Mouse (Mus musculus) erythroblast, embryonic 14.5 days (primary cell): ENCODE results near the gene Eif5b. TPM values are rescaled to one million over a fixed set of nuclear protein-coding genes. Genes with fewer than 3 reads are reported as not detected.
A peak's percentile ranks its signal among the peaks of the same experiment; 100 is the strongest.

Source experiments
- H3K27me3 ChIP-seq: 2 replicates; pipeline ENCODE4 v1.6.1; 2012; ENCODE audit warnings: inconsistent platforms; ENCODE audit not compliant: control insufficient read depth
- H3K36me3 ChIP-seq: 2 replicates; pipeline ENCODE4 v1.6.1; 2012; ENCODE audit warnings: mild to moderate bottlenecking, inconsistent platforms; ENCODE audit not compliant: control insufficient read depth
- H3K4me1 ChIP-seq: 2 replicates; pipeline ENCODE4 v1.6.1; 2012; ENCODE audit warnings: inconsistent platforms; ENCODE audit not compliant: control insufficient read depth
- H3K4me3 ChIP-seq: replicated peaks from 2 replicates; pipeline ENCODE3; 2012; ENCODE audit warnings: moderate library complexity, mild to moderate bottlenecking, inconsistent platforms
- H3K9me3 ChIP-seq: 2 replicates; pipeline ENCODE4 v1.6.1; 2012; ENCODE audit warnings: low read length, inconsistent platforms, mixed read lengths; ENCODE audit not compliant: control insufficient read depth
- GATA1 ChIP-seq: IDR thresholded peaks from 2 replicates; pipeline ENCODE4 v1.6.1; 2012; ENCODE audit warnings: low read length, inconsistent platforms, mixed read lengths
- TAL1 ChIP-seq: IDR thresholded peaks from 3 replicates; pipeline ENCODE4 v1.6.1; 2012; ENCODE audit warnings: low read length, inconsistent platforms, mixed read lengths
- polyA plus RNA-seq: library from polyadenylated mRNA; stranded (reverse); fragments of >175 nt; gene quantifications from 2 replicates; pipeline ENCODE4 v1.2.3, GENCODE M21; 2012

Gene Eif5b
- polyA plus RNA-seq, 1 experiment = 10.1 TPM

DNA sequence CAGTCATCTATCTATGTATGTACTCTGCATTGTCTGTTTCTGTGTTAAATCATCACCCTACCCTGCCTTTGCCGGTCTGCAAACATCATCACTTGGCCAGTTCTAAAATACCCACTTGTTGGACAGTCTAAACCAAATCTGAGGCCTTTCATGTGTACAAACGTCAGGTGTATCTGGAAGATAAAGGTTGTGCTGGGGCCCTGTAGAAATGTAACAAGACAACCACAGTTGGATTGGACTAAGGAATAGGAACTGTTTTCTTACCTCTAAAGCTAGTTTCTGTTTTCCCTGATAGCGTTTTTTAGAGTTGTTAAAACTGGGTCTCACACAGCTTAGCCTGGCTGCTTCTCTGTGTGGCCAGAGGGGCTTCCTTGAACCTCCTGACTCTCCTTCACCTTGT is 1.7 kb downstream of the Eif5b start:
- no peaks in the 10 kb centered on the region for H3K27me3 ChIP-seq
- peak; percentile 68 for TF ChIP-seq TAL1
- TF ChIP-seq GATA1 = peak; percentile 51
- peaks cover 75% of the 10 kb centered on the region for H3K4me1 ChIP-seq
- no peaks in the 10 kb centered on the region for H3K9me3 ChIP-seq
- peak overlapping the region; percentile 93 for H3K4me3 ChIP-seq
- peaks cover 48% of the 10 kb centered on the region for H3K36me3 ChIP-seq

DNA sequence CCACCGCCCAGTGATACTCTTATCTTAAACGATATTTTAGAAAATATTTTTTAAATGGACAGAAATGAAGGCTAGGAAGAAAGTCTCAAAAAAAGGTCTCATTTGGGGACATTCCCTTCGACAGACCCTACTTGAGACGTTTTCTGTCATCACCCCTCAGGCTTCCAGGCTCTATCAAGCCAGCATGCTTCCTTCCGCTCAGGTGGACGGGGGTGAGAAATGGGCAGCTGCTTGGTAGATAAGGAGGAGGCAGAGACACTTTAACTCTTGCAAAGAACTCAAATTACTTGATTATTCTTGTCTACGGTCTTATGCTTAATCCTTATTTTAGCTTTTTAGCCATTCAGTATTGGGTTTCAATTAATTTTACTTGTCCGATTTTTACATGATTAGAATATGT is 3.0 kb downstream of the Eif5b start:
- Histone ChIP-seq H3K4me3 (peak overlapping the region; percentile 55), H3K27me3 (no peaks in the 10 kb centered on the region), H3K36me3 (peaks cover 39% of the 10 kb centered on the region), H3K4me1 (peaks cover 70% of the 10 kb centered on the region), H3K9me3 (no peaks in the 10 kb centered on the region)
- TF ChIP-seq TAL1 = no peak
- peak; percentile 33; the same call in 1 of the 2 replicates for TF ChIP-seq GATA1

DNA sequence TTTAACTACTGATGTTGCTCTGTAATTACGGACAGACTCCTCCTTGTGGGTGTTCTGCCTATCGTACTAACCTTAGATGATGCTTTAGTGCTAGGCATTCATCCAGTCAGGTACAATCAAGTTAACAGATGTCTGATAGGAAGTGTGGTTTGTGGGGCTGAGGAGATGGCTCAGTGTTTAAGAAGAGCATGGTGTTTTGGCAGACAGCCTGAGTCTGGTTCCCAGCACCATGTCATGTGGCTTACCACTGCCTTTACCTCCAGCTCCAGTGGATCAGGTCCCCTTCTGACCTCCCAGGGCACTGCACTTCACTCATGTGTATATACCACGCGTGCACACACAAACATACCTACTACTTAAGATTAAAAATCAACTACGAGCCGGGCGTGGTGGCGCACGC is 4.1 kb downstream of the Eif5b start:
- H3K4me1 ChIP-seq = peaks cover 73% of the 10 kb centered on the region
- no peak for TF ChIP-seq GATA1
- no peak for TF ChIP-seq TAL1
- H3K4me3 ChIP-seq = peak overlapping the region; percentile 12
- peaks cover 44% of the 10 kb centered on the region for H3K36me3 ChIP-seq
- H3K9me3 ChIP-seq = no peaks in the 10 kb centered on the region
- H3K27me3 ChIP-seq = no peaks in the 10 kb centered on the region

DNA sequence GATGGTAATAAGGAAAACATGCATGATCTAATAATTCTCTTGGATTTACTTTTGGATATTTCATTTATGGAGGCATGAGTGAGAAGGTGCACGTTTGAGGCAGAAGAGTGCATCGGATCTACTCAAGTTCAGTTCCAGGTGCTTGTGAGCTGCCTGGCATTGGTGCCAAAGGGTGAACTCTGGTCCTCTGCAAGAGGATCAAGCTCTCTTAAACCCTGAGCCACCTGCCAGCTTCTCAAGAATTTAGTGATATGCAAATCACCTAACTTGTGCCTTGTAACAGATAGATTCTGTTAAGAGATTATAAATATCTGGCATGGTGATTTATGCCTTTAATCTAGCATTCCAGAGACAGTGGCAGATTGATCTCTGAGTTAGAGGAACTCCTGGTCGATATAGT is 5.2 kb downstream of the Eif5b start:
- H3K27me3 ChIP-seq = no peaks in the 10 kb centered on the region
- TF ChIP-seq GATA1 (no peak), TAL1 (no peak)
- peaks cover 80% of the 10 kb centered on the region for H3K4me1 ChIP-seq
- H3K9me3 ChIP-seq = no peaks in the 10 kb centered on the region
- no peak overlapping the region for H3K4me3 ChIP-seq
- H3K36me3 ChIP-seq = peaks cover 51% of the 10 kb centered on the region

DNA sequence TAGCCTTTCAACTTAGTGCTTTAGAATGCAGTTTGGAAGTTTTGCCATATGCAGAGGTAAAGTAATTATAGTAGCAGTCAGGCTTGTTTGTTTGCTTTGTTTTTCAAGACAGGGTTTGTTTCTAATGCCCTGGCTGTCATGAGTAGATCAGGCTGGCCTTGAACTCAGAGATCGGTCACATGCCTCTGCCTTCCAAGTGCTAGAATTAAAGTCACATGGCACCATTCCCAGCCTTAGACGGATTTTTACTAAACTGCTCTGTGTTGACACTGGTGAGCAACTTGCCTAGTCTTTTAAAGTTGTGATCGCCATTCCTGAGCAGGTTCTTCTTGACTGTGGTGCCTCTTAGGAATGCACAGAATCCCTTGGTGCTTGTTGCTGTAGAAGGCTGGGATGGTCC is 8.9 kb downstream of the Eif5b start:
- H3K4me3 ChIP-seq = no peak overlapping the region
- peaks cover 86% of the 10 kb centered on the region for H3K4me1 ChIP-seq
- H3K9me3 ChIP-seq = no peaks in the 10 kb centered on the region
- H3K36me3 ChIP-seq = peaks cover 59% of the 10 kb centered on the region
- no peak for TF ChIP-seq GATA1
- TF ChIP-seq TAL1 = no peak
- H3K27me3 ChIP-seq = no peaks in the 10 kb centered on the region

DNA sequence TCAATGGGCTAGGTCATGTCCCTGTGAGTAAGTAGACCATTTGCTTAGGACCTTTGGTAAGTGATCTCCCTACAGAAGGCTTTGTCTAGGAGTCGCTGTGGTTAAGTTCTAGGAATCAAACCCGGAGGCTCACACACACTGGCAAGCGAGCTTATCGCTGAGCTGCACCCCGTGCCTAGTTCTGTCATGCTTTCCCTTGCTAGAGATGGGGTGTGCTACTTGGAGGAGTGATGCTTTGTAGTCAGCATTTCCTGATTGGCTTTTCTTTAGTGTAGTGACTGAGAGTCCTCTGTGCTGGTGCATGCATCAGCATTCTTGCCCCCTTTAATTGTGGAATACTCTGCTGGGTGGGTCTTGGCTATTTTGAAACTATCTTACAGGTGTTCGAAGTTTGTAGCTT is 13.8 kb downstream of the Eif5b start:
- H3K27me3 ChIP-seq = no peaks in the 10 kb centered on the region
- H3K36me3 ChIP-seq = peaks cover 43% of the 10 kb centered on the region
- no peaks in the 10 kb centered on the region for H3K9me3 ChIP-seq
- H3K4me1 ChIP-seq = peaks cover 93% of the 10 kb centered on the region
- TF ChIP-seq TAL1 (peak; percentile 81), GATA1 (peak; percentile 83)
- peak overlapping the region; percentile 54 for H3K4me3 ChIP-seq

DNA sequence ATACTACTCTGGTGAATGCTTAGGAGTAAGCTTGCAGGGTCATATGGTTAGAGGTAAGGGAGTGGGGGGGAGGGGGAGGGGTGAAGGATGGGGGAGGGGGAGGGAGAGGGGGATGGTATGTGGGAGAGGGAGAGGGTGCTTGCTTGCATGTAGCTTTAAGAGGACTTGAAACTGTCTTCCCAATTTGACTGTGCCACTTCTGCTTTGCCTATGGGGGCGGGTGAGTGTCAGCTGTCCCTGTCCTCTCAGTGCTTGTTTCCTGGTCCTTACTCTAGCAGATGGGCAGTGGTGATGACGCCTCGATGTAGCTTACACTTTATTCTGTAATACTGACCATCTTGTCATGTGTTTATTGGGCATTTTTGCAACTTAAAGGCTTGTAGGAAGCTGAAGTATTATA is 14.3 kb downstream of the Eif5b start:
- Histone ChIP-seq H3K4me1 (peaks cover 88% of the 10 kb centered on the region), H3K9me3 (no peaks in the 10 kb centered on the region), H3K27me3 (no peaks in the 10 kb centered on the region), H3K36me3 (peaks cover 38% of the 10 kb centered on the region), H3K4me3 (peak overlapping the region; percentile 54)
- no peak for TF ChIP-seq TAL1
- no peak for TF ChIP-seq GATA1

DNA sequence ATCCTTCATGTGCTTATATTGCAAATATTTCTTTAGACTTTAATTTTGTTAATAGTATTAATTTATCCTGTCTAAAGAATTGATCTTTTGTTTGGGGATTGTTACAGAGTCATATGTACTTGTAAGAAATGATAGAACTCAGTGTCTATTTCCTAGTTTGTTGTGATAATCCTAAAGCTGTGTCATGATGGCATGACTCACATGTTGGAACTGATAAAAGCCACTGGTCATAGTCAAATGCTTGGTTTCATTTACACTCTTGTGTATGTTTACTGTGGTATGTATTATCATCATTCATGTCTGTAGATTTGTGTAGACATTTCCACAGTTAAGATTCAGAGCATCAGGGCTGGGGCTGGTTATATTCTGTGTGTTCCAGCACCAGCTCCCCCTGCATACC is 14.7 kb downstream of the Eif5b start:
- H3K4me3 ChIP-seq = peak overlapping the region; percentile 54
- no peaks in the 10 kb centered on the region for H3K27me3 ChIP-seq
- peaks cover 38% of the 10 kb centered on the region for H3K36me3 ChIP-seq
- TF ChIP-seq GATA1 (peak; percentile 56), TAL1 (no peak)
- no peaks in the 10 kb centered on the region for H3K9me3 ChIP-seq
- H3K4me1 ChIP-seq = peaks cover 84% of the 10 kb centered on the region

DNA sequence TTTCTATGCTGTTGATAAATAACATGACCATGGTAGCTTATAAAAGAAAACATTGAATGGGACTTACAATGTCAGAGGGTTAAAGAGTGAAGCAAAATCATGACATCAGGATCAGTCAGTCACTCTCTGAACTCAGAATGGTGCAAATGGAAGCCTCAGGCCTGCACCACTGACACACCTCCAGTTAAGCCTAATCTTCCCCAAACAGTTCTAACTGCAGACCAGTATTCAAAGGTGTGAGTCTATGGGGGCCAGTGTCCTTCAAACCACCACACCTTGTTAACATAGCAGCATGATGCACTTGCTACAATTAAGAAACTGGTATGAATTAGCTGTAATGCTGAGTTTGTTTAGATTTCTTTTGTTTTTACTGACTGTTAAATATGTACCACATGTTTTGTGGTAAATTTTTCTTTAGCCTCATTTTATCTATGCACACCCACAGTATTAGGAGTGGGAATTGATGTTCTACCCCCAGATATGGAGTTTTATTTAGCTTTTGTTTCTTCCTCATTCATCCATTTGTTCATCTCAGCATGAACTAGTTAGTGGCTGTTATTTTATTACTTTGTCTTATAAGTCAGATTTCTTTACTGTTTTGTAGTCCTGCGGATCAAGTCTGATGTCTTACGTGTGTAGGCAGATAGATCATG is 16.9 kb downstream of the Eif5b start:
- H3K4me1 ChIP-seq = peaks cover 64% of the 10 kb centered on the region
- H3K27me3 ChIP-seq = no peaks in the 10 kb centered on the region
- H3K9me3 ChIP-seq = no peaks in the 10 kb centered on the region
- no peak; the same call in 1 of the 2 replicates for TF ChIP-seq GATA1
- peak; percentile 59 for TF ChIP-seq TAL1
- H3K36me3 ChIP-seq = peaks cover 43% of the 10 kb centered on the region
- H3K4me3 ChIP-seq = peak overlapping the region; percentile 18

DNA sequence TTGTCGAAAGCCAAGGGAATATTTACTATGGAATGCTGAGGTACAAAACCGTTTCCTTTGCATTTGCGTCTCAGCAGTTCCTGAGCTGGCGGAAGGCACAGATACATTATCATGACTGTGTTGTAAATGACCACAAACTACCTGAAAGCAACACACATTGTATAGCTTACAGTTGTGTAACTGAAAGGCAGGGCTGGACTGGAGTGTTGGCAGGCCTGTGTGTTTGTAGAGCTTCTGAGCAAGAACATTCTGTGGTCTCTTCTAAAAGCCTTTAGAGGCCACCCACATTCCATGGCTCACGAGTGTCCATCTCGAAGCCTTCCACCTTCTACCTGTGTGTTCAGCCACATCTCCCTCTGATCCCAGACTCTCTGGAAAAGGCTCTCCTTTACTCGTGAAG is 29.5 kb downstream of the Eif5b start:
- Histone ChIP-seq H3K9me3 (no peaks in the 10 kb centered on the region), H3K4me1 (0 out of 2 replicates have a peak, but pooled peaks cover 2% of the 10 kb centered on the region), H3K4me3 (no peak overlapping the region), H3K36me3 (peaks cover 94% of the 10 kb centered on the region), H3K27me3 (no peaks in the 10 kb centered on the region)
- TF ChIP-seq GATA1 = no peak
- no peak for TF ChIP-seq TAL1
